Mouse (Mus musculus) CH12.LX (cell line): ENCODE measurements around the gene Doc2g. TPM values are rescaled to one million over a fixed set of nuclear protein-coding genes. Genes with fewer than 3 reads are reported as not detected.
A peak's percentile ranks its signal among the peaks of the same experiment; 100 is the strongest.
"Not testable (repeated sequence)": the region's sequence is repeated elsewhere in the genome, so short reads cannot be mapped to it uniquely, and the experiment has no call there.

Source experiments
- DNase-seq: peaks from one replicate; pipeline ENCODE4 v3.0.0-alpha.2; 2013; ENCODE audit errors: extremely low read depth
- H3K27ac ChIP-seq: 2 replicates; pipeline ENCODE4 v1.5.1; 2012; ENCODE audit warnings: low read depth, mild to moderate bottlenecking, control low read depth, moderate library complexity; ENCODE audit not compliant: insufficient read depth
- H3K27me3 ChIP-seq: replicated peaks from 2 replicates; pipeline ENCODE3; 2012; ENCODE audit warnings: inconsistent platforms
- H3K36me3 ChIP-seq, 2 experiments: replicated peaks in 1 of 2; 2 replicates each; pipeline versions ENCODE3 to v1.6.1; 2012; ENCODE audit warnings: inconsistent platforms in 1 of 2, low read length in 1 of 2, mild to moderate bottlenecking in 1 of 2, mixed read lengths in 1 of 2, moderate library complexity in 1 of 2; ENCODE audit not compliant: control insufficient read depth in 1 of 2, insufficient read depth in 1 of 2
- H3K4me1 ChIP-seq, 2 experiments: 2 replicates each; pipeline ENCODE4 v1.6.1; 2012; ENCODE audit warnings: inconsistent platforms in 1 of 2, moderate library complexity in 1 of 2; ENCODE audit not compliant: insufficient read depth in 2 of 2, control insufficient read depth in 1 of 2
- H3K4me2 ChIP-seq: 2 replicates; pipeline ENCODE4 v1.6.1; 2012; ENCODE audit warnings: low read depth, mild to moderate bottlenecking, control low read depth; ENCODE audit not compliant: poor library complexity, insufficient read depth, severe bottlenecking
- H3K4me3 ChIP-seq, 3 experiments: fragments of 150-350 bp in 1 of 3; sonication (generic) in 1 of 3; replicated peaks in 1 of 3; 2 replicates each; pipeline versions ENCODE3 to v1.5.1; 2011 to 2012; ENCODE audit warnings: low read depth in 2 of 3, low read length in 2 of 3, mild to moderate bottlenecking in 2 of 3, moderate library complexity in 2 of 3, control low read depth in 1 of 3, improper control_type of control experiment in 1 of 3, inconsistent platforms in 1 of 3, mixed read lengths in 1 of 3; ENCODE audit not compliant: poor library complexity in 1 of 3
- H3K79me2 ChIP-seq: replicated peaks from 2 replicates; pipeline ENCODE4 v1.6.1; 2012; ENCODE audit warnings: mild to moderate bottlenecking, moderate library complexity; ENCODE audit not compliant: control insufficient read depth, poor library complexity, insufficient read depth, severe bottlenecking; ENCODE audit errors: extremely low read depth
- H3K9ac ChIP-seq: 2 replicates; pipeline ENCODE4 v1.6.1; 2012; ENCODE audit warnings: low read depth, mild to moderate bottlenecking, control low read depth, moderate library complexity; ENCODE audit not compliant: insufficient read depth
- H3K9me3 ChIP-seq: replicated peaks from 2 replicates; pipeline ENCODE3; 2012; ENCODE audit warnings: low read length, inconsistent platforms, mixed read lengths
- CHD1 ChIP-seq: IDR thresholded peaks from 2 replicates; pipeline ENCODE4 v1.6.1; 2012; ENCODE audit warnings: low read depth, low read length, improper control_type of control experiment, inconsistent platforms
- CHD2 ChIP-seq: IDR thresholded peaks from 2 replicates; pipeline ENCODE4 v1.6.1; 2011; ENCODE audit warnings: low read length, improper control_type of control experiment
- CTCF ChIP-seq, 2 experiments: IDR thresholded peaks in 1 of 2; conservative IDR thresholded peaks in 1 of 2; 2 replicates each; pipeline ENCODE4 v1.5.1; 2011 to 2012; ENCODE audit warnings: low read depth in 2 of 2, low read length in 2 of 2, improper control_type of control experiment in 1 of 2, inconsistent platforms in 1 of 2, mild to moderate bottlenecking in 1 of 2, moderate library complexity in 1 of 2
- E2F4 ChIP-seq: IDR thresholded peaks from 2 replicates; pipeline ENCODE4 v1.6.1; 2011; ENCODE audit warnings: low read depth, low read length, improper control_type of control experiment; ENCODE audit not compliant: insufficient replicate concordance
- ELF1 ChIP-seq: IDR thresholded peaks from 2 replicates; pipeline ENCODE4 v1.6.1; 2014; ENCODE audit warnings: low read depth, mild to moderate bottlenecking, inconsistent platforms, low read length, improper control_type of control experiment
- EP300 ChIP-seq: IDR thresholded peaks from 2 replicates; pipeline ENCODE4 v1.6.1; 2011; ENCODE audit warnings: low read length, improper control_type of control experiment
- GABPA ChIP-seq: IDR thresholded peaks from 2 replicates; pipeline ENCODE4 v1.6.1; 2012; ENCODE audit warnings: low read depth, low read length, improper control_type of control experiment, inconsistent platforms; ENCODE audit not compliant: insufficient replicate concordance
- HCFC1 ChIP-seq: IDR thresholded peaks from 2 replicates; pipeline ENCODE4 v1.6.1; 2012; ENCODE audit warnings: low read depth, mild to moderate bottlenecking, inconsistent platforms, low read length, improper control_type of control experiment
- IRF4 ChIP-seq: IDR thresholded peaks from 2 replicates; pipeline ENCODE4 v1.6.1; 2014; ENCODE audit warnings: low read depth, mild to moderate bottlenecking, inconsistent platforms, low read length, improper control_type of control experiment
- MAFK ChIP-seq: IDR thresholded peaks from 2 replicates; pipeline ENCODE4 v1.6.1; 2011; ENCODE audit warnings: low read length, improper control_type of control experiment; ENCODE audit not compliant: insufficient replicate concordance
- MAZ ChIP-seq: IDR thresholded peaks from 2 replicates; pipeline ENCODE4 v1.6.1; 2012; ENCODE audit warnings: low read depth, mild to moderate bottlenecking, inconsistent platforms, low read length, improper control_type of control experiment, moderate library complexity
- MEF2A ChIP-seq: IDR thresholded peaks from 2 replicates; pipeline ENCODE4 v1.6.1; 2014; ENCODE audit warnings: low read depth, mild to moderate bottlenecking, inconsistent platforms, low read length, improper control_type of control experiment, borderline replicate concordance
- MYC ChIP-seq: IDR thresholded peaks from 2 replicates; pipeline ENCODE4 v1.6.1; 2011; ENCODE audit warnings: low read depth, mild to moderate bottlenecking, improper control_type of control experiment, low read length
- NELFE ChIP-seq: IDR thresholded peaks from 2 replicates; pipeline ENCODE4 v1.6.1; 2011; ENCODE audit warnings: low read depth, low read length, improper control_type of control experiment
- POLR2AphosphoS2 ChIP-seq: IDR thresholded peaks from 2 replicates; pipeline ENCODE4 v1.6.1; 2011; ENCODE audit warnings: low read depth, low read length, improper control_type of control experiment
- RAD21 ChIP-seq: IDR thresholded peaks from 2 replicates; pipeline ENCODE4 v1.6.1; 2011; ENCODE audit warnings: low read depth, mild to moderate bottlenecking, low read length, improper control_type of control experiment, moderate library complexity
- RCOR1 ChIP-seq: conservative IDR thresholded peaks from 2 replicates; pipeline ENCODE4 v1.6.1; 2012; ENCODE audit warnings: low read depth, mild to moderate bottlenecking, inconsistent platforms, low read length, improper control_type of control experiment
- SMC3 ChIP-seq: IDR thresholded peaks from 2 replicates; pipeline ENCODE4 v1.6.1; 2011; ENCODE audit warnings: low read depth, low read length, improper control_type of control experiment
- TBP ChIP-seq: conservative IDR thresholded peaks from 2 replicates; pipeline ENCODE4 v1.6.1; 2011; ENCODE audit warnings: low read depth, low read length, improper control_type of control experiment
- TCF12 ChIP-seq: IDR thresholded peaks from 2 replicates; pipeline ENCODE4 v1.6.1; 2014; ENCODE audit warnings: low read depth, mild to moderate bottlenecking, inconsistent platforms, low read length, improper control_type of control experiment
- UBTF ChIP-seq: IDR thresholded peaks from 2 replicates; pipeline ENCODE4 v1.6.1; 2012; ENCODE audit warnings: low read depth, mild to moderate bottlenecking, inconsistent platforms, low read length, improper control_type of control experiment, moderate library complexity
- USF1 ChIP-seq: IDR thresholded peaks from 2 replicates; pipeline ENCODE4 v1.6.1; 2014; ENCODE audit warnings: low read depth, mild to moderate bottlenecking, inconsistent platforms, low read length, improper control_type of control experiment
- ZC3H11A ChIP-seq: IDR thresholded peaks from 2 replicates; pipeline ENCODE4 v1.6.1; 2012; ENCODE audit warnings: low read depth, mild to moderate bottlenecking, inconsistent platforms, low read length, improper control_type of control experiment
- dilution Hi-C: fragments of 300-500 bp; cut with MboI; formaldehyde crosslinking; loops from 2 replicates; pipeline ENCODE4 v1.14.3; 2020; ENCODE audit warnings: low sequenced_read_pairs; ENCODE audit not compliant: extremely low pct_unique_long_range_greater_than_20kb, extremely low pct_ligation_motif_present
- in situ Hi-C: fragments of 300-500 bp; cut with MboI; formaldehyde crosslinking; loops from 3 replicates; pipeline ENCODE4 v1.14.3; 2019; ENCODE audit warnings: low sequenced_read_pairs, low pct_ligation_motif_present, low pct_unique_long_range_greater_than_20kb, mixed read lengths
- polyA plus RNA-seq: library from polyadenylated mRNA; unstranded; fragments of >175 nt; gene quantifications from 2 replicates; pipeline ENCODE4 v1.2.1, GENCODE M21; 2012; ENCODE audit warnings: low read depth; ENCODE audit not compliant: insufficient read length
- total RNA-seq, 2 experiments: library from RNA; depleted of rRNA; stranded (reverse); fragments of 300-350 nt in 1 of 2; fragments of >200 nt in 1 of 2; gene quantifications; 2 replicates each; pipeline ENCODE4 v1.2.3; 2012 to 2014

The Doc2g gene
- total and polyA plus RNA-seq, 3 experiments: 2.1 to 6.4 (median 5.2) TPM

DNA sequence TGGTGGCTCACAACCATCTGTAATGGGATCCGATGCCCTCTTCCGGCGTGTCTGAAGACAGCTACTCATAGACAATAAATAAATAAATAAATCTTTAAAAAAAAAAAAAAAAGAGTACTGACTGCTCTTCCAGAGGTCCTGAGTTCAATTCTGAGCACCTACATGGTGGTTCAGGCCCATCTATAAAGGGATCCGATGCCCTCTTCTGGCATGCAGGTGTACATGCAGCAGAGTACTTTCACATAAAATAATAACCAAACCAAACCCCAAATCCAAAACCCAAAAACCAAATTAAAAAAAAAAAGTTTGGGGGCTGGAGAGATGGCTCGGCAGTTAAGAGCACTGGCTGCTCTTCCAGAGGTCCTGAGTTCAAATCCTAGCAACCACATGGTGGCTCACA is 46.0 kb downstream of the Doc2g start:
- H3K79me2 ChIP-seq, H3K36me3 ChIP-seq, dilution Hi-C loops, H3K27me3 ChIP-seq, H3K4me2 ChIP-seq, in situ Hi-C loops, H3K27ac ChIP-seq, H3K4me3 ChIP-seq, H3K9ac ChIP-seq, DNase-seq: not testable (repeated sequence)
- H3K9me3 ChIP-seq: peaks cover 13% of the 10 kb centered on the region
- H3K4me1 ChIP-seq: peaks cover 13 to 37% of the 10 kb centered on the region in 2 experiments; a peak in 3 of 4 replicates
- peak in 1 of 2 experiments; percentile 33; a peak in 2 of 4 replicates for TF ChIP-seq CTCF (conservative IDR thresholded peaks at IDR 0.05 in 1 of 2, IDR thresholded peaks at IDR 0.05 in 1 of 2; ENCODE audit: low read depth in 2 of 2, low read length in 2 of 2)
- TF ChIP-seq RAD21: peak; percentile 4

DNA sequence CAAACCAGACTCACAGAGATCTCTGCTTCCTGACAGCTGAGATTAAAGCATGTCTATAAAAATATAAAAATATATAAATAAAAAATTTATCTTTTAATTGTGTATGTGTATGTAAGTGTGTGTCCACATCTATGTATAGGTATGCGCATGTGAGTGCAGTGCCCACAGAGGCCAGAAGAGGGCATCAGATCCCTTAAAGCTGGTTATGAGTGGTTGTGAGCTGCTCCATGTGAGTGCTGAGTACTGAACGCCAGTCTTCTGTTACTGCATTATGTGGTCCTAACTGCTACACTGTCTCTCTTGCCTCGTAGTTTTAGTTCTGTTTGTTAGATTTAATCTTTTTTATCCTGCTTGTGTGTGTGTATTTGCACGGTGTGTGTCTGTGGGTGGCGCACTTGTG is 47.9 kb downstream of the Doc2g start:
- no peak overlapping the region; the same call in 1 of the 2 replicates for H3K27ac ChIP-seq
- no peaks in the 10 kb centered on the region for H3K27me3 ChIP-seq
- H3K4me3 ChIP-seq: no peak overlapping the region
- dilution Hi-C loops: no loop called here
- H3K4me2 ChIP-seq: no peak overlapping the region
- H3K79me2 ChIP-seq: no peaks in the 10 kb centered on the region
- H3K9me3 ChIP-seq: peaks cover 2% of the 10 kb centered on the region
- in situ Hi-C loops: loop anchor here (5.0 kb wide), 2 partner anchors 34 to 36 kb away; no protein-coding TSS in a partner anchor
- no peaks in the 10 kb centered on the region for H3K36me3 ChIP-seq
- TF ChIP-seq MAFK (no peak), CTCF (conservative IDR thresholded peaks at IDR 0.05 in 1 of 2, IDR thresholded peaks at IDR 0.05 in 1 of 2; ENCODE audit: low read depth in 2 of 2, low read length in 2 of 2) (peak in 1 of 2 experiments; percentile 21; a peak in 2 of 4 replicates)
- TF ChIP-seq, all 38 proteins: peak for 1
- no peak for DNase-seq
- Histone ChIP-seq H3K9ac (no peak overlapping the region), H3K4me1 (peaks cover 12 to 48% of the 10 kb centered on the region in 2 experiments; a peak in 3 of 4 replicates)

DNA sequence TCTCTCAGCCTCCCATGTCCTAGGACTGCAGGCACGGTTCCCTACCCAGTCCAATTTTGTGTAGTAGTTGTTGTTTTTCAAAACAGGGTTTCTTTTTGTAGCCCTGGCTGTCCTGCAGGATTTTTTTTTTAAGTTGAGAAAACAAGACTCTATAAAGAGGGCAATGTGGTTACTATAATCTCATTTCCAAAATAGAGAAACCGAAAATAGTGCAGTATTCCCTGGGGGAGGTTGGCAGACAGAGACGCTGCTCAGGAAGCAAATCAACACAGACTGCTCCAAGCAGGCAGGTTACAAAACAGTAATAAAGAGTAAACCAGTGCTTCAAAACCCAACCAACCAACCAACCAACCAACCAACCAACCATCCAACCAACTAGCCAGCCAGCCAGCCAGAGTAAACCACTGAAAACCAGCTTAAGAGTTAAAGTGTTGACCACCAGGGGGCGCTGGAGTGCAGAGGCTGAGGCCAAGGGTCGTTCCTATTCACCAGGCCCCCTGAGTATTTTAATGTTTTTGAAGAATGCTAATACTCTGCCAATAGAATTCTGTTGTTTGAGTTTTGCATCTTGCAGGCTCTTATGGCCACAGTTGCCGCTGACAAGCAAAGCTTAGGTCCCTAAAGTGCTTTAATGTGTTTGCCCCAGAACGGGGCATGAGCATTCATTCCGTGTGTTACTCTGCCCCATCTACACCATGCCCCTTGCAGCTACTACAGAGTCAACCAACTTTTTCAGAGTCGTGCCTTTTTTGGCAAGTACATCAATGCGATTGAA is 48.8 kb downstream of the Doc2g start:
- Histone ChIP-seq H3K36me3 (no peaks in the 10 kb centered on the region), H3K9ac (no peak overlapping the region; the same call in 1 of the 2 replicates), H3K27ac (peak overlapping the region; percentile 77), H3K4me2 (peak overlapping the region; percentile 63), H3K79me2 (no peaks in the 10 kb centered on the region), H3K4me1 (peaks cover 11 to 45% of the 10 kb centered on the region in 2 experiments; a peak in 3 of 4 replicates), H3K9me3 (peaks cover 2% of the 10 kb centered on the region), H3K27me3 (no peaks in the 10 kb centered on the region), H3K4me3 (no peak overlapping the region)
- dilution Hi-C loops (no loop called here), in situ Hi-C loops (loop anchor here (5.0 kb wide), 2 partner anchors 35 kb away; no protein-coding TSS in a partner anchor)
- DNase-seq: peak; percentile 78
- TF ChIP-seq IRF4 (peak; percentile 61), NELFE (no peak), ELF1 (peak; percentile 9; the same call in 1 of the 2 replicates), MEF2A (peak; percentile 68), GABPA (no peak), RCOR1 (no peak), RAD21 (peak; percentile 71), POLR2AphosphoS2 (no peak), SMC3 (peak; percentile 83), USF1 (no peak), CHD1 (no peak), TCF12 (no peak), MYC (no peak), EP300 (peak; percentile 46), MAZ (no peak), UBTF (no peak), HCFC1 (no peak), E2F4 (no peak), ZC3H11A (peak; percentile 16; the same call in 1 of the 2 replicates), CHD2 (no peak), TBP (no peak)
